Mouse (Mus musculus): ENCODE results near the gene Rpusd1.

DNA sequence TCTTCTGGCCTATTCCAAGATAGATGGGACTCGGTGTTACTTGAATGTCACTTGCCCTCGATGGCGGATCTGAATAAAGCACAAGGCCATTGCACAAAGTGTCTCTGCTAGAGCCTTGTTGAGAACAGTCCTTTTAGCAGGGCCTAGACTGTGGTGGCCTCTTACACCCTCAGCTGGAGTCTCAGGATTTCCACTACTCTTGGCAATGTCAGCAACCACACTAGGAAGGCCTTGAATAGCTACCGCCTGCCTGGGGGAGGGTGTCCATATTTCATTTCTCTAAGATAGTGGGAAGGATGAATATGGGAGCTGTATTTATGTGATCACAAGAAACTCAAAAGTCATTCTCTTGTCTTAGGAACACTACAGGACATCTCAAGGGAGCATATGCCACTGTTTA lies 20.8 kb downstream of the Rpusd1 start:
- TF ChIP-seq RAD21 (IDR thresholded peaks at IDR 0.05; ENCODE audit: low read depth, low read length) (no peak), CTCF (conservative IDR thresholded peaks at IDR 0.05 in 1 of 2, IDR thresholded peaks at IDR 0.05 in 1 of 2; ENCODE audit: low read depth in 2 of 2, low read length in 2 of 2) (no peak), MXI1 (IDR thresholded peaks at IDR 0.05; ENCODE audit: low read depth, low read length) (no peak), MYC (IDR thresholded peaks at IDR 0.05; ENCODE audit: low read depth, low read length) (no peak), POLR2A (IDR thresholded peaks at IDR 0.05; ENCODE audit: low read depth, low read length) (no peak), ZNF384 (IDR thresholded peaks at IDR 0.05; ENCODE audit: low read depth, low read length) (no peak), HCFC1 (IDR thresholded peaks at IDR 0.05; ENCODE audit: low read depth, low read length) (no peak), JUN (IDR thresholded peaks at IDR 0.05; ENCODE audit: insufficient read depth, low read depth, low read length) (no peak), RCOR1 (conservative IDR thresholded peaks at IDR 0.05; ENCODE audit: low read depth, low read length) (no peak), SIN3A (IDR thresholded peaks at IDR 0.05; ENCODE audit: low read length) (no peak), BHLHE40 (IDR thresholded peaks at IDR 0.05; ENCODE audit: low read depth, low read length) (no peak), NELFE (IDR thresholded peaks at IDR 0.05; ENCODE audit: low read depth, low read length) (no peak)

Measured in CH12.LX (cell line).